Mouse (Mus musculus): ENCODE measurements around the gene Plekho2. TPM values are rescaled to one million over a fixed set of nuclear protein-coding genes. Genes with fewer than 3 reads are reported as not detected.

Plekho2 gene
- polyA plus RNA-seq, 1 experiment = 14.6 TPM

DNA sequence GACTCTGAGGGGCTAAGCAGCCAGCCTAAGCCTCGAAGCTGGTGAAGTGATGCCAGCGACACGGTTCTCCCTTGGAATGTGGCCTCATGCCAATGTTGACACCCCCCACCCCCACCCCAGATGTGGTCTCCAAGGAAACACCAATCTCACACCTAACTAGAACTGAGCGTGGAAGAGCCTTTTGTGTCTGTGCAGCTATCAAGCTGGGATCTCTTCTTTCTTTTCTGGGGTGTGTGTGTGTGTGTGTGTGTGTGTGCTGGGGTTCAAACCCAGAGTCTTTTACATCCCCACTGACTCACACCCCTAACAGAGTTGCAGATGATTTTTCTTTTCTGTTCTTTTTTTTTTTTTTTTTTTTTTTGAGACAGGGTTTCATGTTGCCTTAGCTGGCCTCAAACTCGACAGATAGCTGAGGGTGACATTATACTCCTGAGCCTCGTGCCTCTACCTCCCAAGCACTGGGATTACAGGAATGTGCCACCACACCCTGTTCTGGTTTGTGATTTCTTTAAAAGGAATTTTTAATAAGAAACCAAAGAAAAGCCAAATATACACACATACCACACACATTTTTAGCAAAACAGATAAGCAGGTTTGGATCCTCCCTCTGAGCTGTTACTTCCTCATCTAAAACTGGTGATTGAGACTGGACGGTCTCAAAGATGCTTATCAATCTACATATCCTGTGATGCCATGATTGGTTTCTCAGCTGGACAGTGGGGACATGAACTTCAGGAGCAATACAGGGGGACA, 29.6 kb downstream of the Plekho2 start:
- TF ChIP-seq SRF (IDR thresholded peaks at IDR 0.05; ENCODE audit: control insufficient read depth, insufficient read length, low read depth) (no peak), MYOG (IDR thresholded peaks at IDR 0.05; ENCODE audit: control insufficient read depth in 1 of 3, insufficient read depth in 1 of 3, insufficient read length in 2 of 3, low read depth in 2 of 3) (no peak), POLR2A (IDR thresholded peaks at IDR 0.05; ENCODE audit: insufficient read length, low read depth) (no peak)
- Histone ChIP-seq H3K27me3 (ENCODE audit: control insufficient read depth, insufficient read depth, insufficient read length) (no peaks in the 10 kb centered on the region), H3ac (ENCODE audit: control insufficient read depth, insufficient read length) (no peak overlapping the region), H3K36me3 (ENCODE audit: control insufficient read depth, insufficient read depth) (no peaks in the 10 kb centered on the region), H3K79me2 (ENCODE audit: control insufficient read depth, insufficient read depth) (no peaks in the 10 kb centered on the region), H3K4me2 (ENCODE audit: low read depth) (peak overlapping the region; percentile 61), H3K4me3 (no peak overlapping the region)

DNA sequence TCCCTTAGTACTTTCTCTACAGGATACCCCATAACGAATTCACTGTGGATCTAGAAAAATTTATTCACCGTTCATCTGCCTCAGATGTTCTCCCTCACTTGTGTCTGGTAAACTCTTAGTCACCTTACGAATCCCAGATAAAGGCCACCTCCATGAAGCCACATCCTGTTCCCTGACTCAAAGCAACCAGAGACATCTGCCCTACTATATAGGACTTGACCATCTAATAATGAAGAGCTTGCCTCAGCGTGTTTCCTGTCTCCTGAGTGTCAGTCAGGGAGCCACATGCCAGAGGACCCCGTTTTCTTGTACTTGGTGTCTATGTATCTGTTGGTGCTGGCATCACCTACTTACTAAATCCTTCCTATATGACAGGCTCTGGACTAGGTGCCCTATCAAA, 30.2 kb downstream of the Plekho2 start:
- no peak for TF ChIP-seq MYOD1 (IDR thresholded peaks at IDR 0.05; ENCODE audit: control insufficient read depth in 1 of 3, insufficient read length in 2 of 3, low read depth in 2 of 3)
- no peak for TF ChIP-seq REST (IDR thresholded peaks at IDR 0.05; ENCODE audit: insufficient read depth, insufficient read length)
- Histone ChIP-seq H3K4me3 (no peak overlapping the region), H3ac (ENCODE audit: control insufficient read depth, insufficient read length) (no peak overlapping the region), H3K36me3 (ENCODE audit: control insufficient read depth, insufficient read depth) (no peaks in the 10 kb centered on the region), H3K4me2 (ENCODE audit: low read depth) (peak overlapping the region; percentile 53), H3K27me3 (ENCODE audit: control insufficient read depth, insufficient read depth, insufficient read length) (no peaks in the 10 kb centered on the region), H3K79me2 (ENCODE audit: control insufficient read depth, insufficient read depth) (no peaks in the 10 kb centered on the region)

DNA sequence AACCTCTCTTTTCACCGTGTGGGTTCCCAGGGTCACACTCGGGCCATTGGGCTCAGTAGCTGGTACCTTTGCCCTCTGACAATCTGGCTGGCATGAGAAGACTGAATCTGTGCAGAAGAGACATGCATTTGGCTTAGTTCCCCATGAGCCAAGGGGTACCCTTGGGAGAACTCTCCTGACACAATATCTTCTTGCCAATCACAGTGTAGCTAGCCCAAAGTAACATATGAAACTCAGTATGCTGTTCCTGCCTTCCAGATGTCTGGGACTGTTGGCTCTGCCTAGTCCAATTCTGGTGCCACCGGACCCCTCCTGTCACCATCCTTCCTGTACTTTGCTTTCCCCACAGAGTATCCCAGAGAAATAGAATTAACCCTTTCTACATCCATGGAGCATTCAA, 30.7 kb downstream of the Plekho2 start:
- Histone ChIP-seq H3K27me3 (ENCODE audit: control insufficient read depth, insufficient read depth, insufficient read length) (no peaks in the 10 kb centered on the region), H3K36me3 (ENCODE audit: control insufficient read depth, insufficient read depth) (no peaks in the 10 kb centered on the region), H3ac (ENCODE audit: control insufficient read depth, insufficient read length) (no peak overlapping the region), H3K4me2 (ENCODE audit: low read depth) (peak overlapping the region; percentile 53), H3K79me2 (ENCODE audit: control insufficient read depth, insufficient read depth) (no peaks in the 10 kb centered on the region), H3K4me3 (no peak overlapping the region)
- no peak for TF ChIP-seq MAX (IDR thresholded peaks at IDR 0.05; ENCODE audit: low read depth)
- TF ChIP-seq TCF3 (IDR thresholded peaks at IDR 0.05; ENCODE audit: insufficient read length, low read depth) = no peak
- no peak for TF ChIP-seq USF1 (IDR thresholded peaks at IDR 0.05; ENCODE audit: low read depth)
- TF ChIP-seq POLR2AphosphoS2 (IDR thresholded peaks at IDR 0.05; ENCODE audit: insufficient read length, low read depth) = no peak
- no peak for TF ChIP-seq SRF (IDR thresholded peaks at IDR 0.05; ENCODE audit: control insufficient read depth, insufficient read length, low read depth)
- TF ChIP-seq TCF12 (IDR thresholded peaks at IDR 0.05; ENCODE audit: insufficient read depth, poor library complexity, severe bottlenecking) = no peak

DNA sequence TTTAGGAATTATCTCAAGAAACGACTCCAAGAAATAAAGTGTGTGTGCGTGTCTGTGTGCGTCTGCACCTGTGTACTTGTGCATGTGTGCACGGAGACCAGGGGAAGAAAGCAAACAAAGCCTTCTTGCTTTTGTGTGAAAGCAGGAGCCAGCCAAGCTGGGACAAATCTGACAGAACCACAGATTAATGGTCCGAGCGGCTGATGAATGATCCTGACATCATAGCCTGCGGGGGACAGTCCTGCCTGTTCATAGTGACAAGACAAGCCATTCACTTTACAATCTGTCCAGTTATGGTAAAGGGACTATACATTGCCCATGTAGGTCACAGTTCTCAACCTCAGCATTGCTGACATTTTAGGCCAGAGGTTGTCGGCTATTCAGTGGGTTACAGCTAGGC, 31.5 kb downstream of the Plekho2 start:
- H3K4me2 ChIP-seq (ENCODE audit: low read depth) = no peak overlapping the region
- H3K27me3 ChIP-seq (ENCODE audit: control insufficient read depth, insufficient read depth, insufficient read length) = no peaks in the 10 kb centered on the region
- no peaks in the 10 kb centered on the region for H3K36me3 ChIP-seq (ENCODE audit: control insufficient read depth, insufficient read depth)
- H3K79me2 ChIP-seq (ENCODE audit: control insufficient read depth, insufficient read depth) = no peaks in the 10 kb centered on the region
- no peak overlapping the region for H3K4me3 ChIP-seq
- H3ac ChIP-seq (ENCODE audit: control insufficient read depth, insufficient read length) = no peak overlapping the region
- TF ChIP-seq MAX (IDR thresholded peaks at IDR 0.05; ENCODE audit: low read depth) (no peak), CEBPB (IDR thresholded peaks at IDR 0.05; ENCODE audit: insufficient read depth, poor library complexity, severe bottlenecking) (no peak), POLR2A (IDR thresholded peaks at IDR 0.05; ENCODE audit: insufficient read length, low read depth) (no peak), USF1 (IDR thresholded peaks at IDR 0.05; ENCODE audit: low read depth) (no peak), SRF (IDR thresholded peaks at IDR 0.05; ENCODE audit: control insufficient read depth, insufficient read length, low read depth) (no peak), TCF12 (IDR thresholded peaks at IDR 0.05; ENCODE audit: insufficient read depth, poor library complexity, severe bottlenecking) (no peak), TCF3 (IDR thresholded peaks at IDR 0.05; ENCODE audit: insufficient read length, low read depth) (no peak), REST (IDR thresholded peaks at IDR 0.05; ENCODE audit: insufficient read depth, insufficient read length) (no peak), E2F4 (IDR thresholded peaks at IDR 0.05; ENCODE audit: insufficient read depth) (no peak), POLR2AphosphoS2 (IDR thresholded peaks at IDR 0.05; ENCODE audit: insufficient read length, low read depth) (no peak), MYOD1 (IDR thresholded peaks at IDR 0.05; ENCODE audit: control insufficient read depth in 1 of 3, insufficient read length in 2 of 3, low read depth in 2 of 3) (no peak)

DNA sequence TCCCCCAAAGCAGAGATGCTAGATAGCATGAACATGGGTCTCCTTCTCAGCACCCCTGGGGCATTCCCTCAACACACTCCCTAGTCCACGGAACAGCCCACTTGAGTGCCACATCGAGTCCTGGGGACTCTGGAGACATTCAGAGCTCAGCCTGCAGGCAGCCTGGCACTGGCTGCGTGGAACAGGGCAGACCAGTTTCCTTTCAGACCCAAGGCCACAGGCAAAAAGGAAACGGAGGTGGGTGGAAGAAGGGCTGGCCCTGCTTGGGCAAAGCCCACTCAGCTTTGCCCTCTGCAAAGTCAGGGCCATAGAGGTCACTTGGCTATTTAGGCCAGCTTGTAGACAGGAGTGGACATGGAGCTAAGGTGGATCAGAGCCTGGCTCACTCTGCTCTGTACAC, 32.0 kb downstream of the Plekho2 start:
- Histone ChIP-seq H3K27me3 (ENCODE audit: control insufficient read depth, insufficient read depth, insufficient read length) (no peaks in the 10 kb centered on the region), H3K4me3 (no peak overlapping the region), H3K36me3 (ENCODE audit: control insufficient read depth, insufficient read depth) (no peaks in the 10 kb centered on the region), H3K4me2 (ENCODE audit: low read depth) (no peak overlapping the region), H3ac (ENCODE audit: control insufficient read depth, insufficient read length) (no peak overlapping the region), H3K79me2 (ENCODE audit: control insufficient read depth, insufficient read depth) (no peaks in the 10 kb centered on the region)
- TF ChIP-seq E2F4 (IDR thresholded peaks at IDR 0.05; ENCODE audit: insufficient read depth) = no peak
- TF ChIP-seq USF1 (IDR thresholded peaks at IDR 0.05; ENCODE audit: low read depth) = no peak
- no peak for TF ChIP-seq REST (IDR thresholded peaks at IDR 0.05; ENCODE audit: insufficient read depth, insufficient read length)
- TF ChIP-seq TCF12 (IDR thresholded peaks at IDR 0.05; ENCODE audit: insufficient read depth, poor library complexity, severe bottlenecking) = no peak
- no peak for TF ChIP-seq SRF (IDR thresholded peaks at IDR 0.05; ENCODE audit: control insufficient read depth, insufficient read length, low read depth)
- no peak for TF ChIP-seq CEBPB (IDR thresholded peaks at IDR 0.05; ENCODE audit: insufficient read depth, poor library complexity, severe bottlenecking)
- no peak for TF ChIP-seq POLR2AphosphoS2 (IDR thresholded peaks at IDR 0.05; ENCODE audit: insufficient read length, low read depth)
- no peak for TF ChIP-seq MAX (IDR thresholded peaks at IDR 0.05; ENCODE audit: low read depth)
- no peak for TF ChIP-seq MYOG (IDR thresholded peaks at IDR 0.05; ENCODE audit: control insufficient read depth in 1 of 3, insufficient read depth in 1 of 3, insufficient read length in 2 of 3, low read depth in 2 of 3)
- TF ChIP-seq POLR2A (IDR thresholded peaks at IDR 0.05; ENCODE audit: insufficient read length, low read depth) = no peak
- TF ChIP-seq MYOD1 (IDR thresholded peaks at IDR 0.05; ENCODE audit: control insufficient read depth in 1 of 3, insufficient read length in 2 of 3, low read depth in 2 of 3) = no peak
- TF ChIP-seq TCF3 (IDR thresholded peaks at IDR 0.05; ENCODE audit: insufficient read length, low read depth) = no peak
